Mouse (Mus musculus) Patski (cell line): ENCODE data around the gene Gchfr. TPM values are rescaled to one million over a fixed set of nuclear protein-coding genes. Genes with fewer than 3 reads are reported as not detected.

Experiments
- ATAC-seq: fragments of 100-300 bp; one replicate; pipeline ENCODE4 v1.8.0; 2021
- CTCF ChIA-PET: fragments of 350-600 bp; sonication (Branson Sonifier 250); formaldehyde crosslinking; loops from one replicate; lab custom pipeline; 2022; ENCODE audit warnings: inconsistent platforms; lab: Charles Lee
- POLR2A ChIA-PET: fragments of 350-600 bp; sonication (Branson Sonifier 250); formaldehyde crosslinking; loops from one replicate; lab custom pipeline; 2022; ENCODE audit warnings: antibody characterized with exemption, inconsistent platforms; lab: Charles Lee
- DNase-seq: peaks from one replicate; pipeline ENCODE4 v3.0.0-alpha.2; 2011; ENCODE audit warnings: low read depth, low spot score
- H3K27me3 ChIP-seq: fragments of 371-371 bp; one replicate; pipeline ENCODE4 v1.5.1; 2021
- CTCF ChIP-seq: fragments of 100-300 bp; IDR thresholded peaks from one replicate; pipeline ENCODE4 v1.5.1; 2021
- in situ Hi-C: fragments of 300-500 bp; cut with MboI; formaldehyde crosslinking; loops from 3 replicates; pipeline ENCODE4 v1.11.1; 2018; ENCODE audit warnings: low pct_unique_long_range_greater_than_20kb, mixed read lengths
- polyA plus RNA-seq: library from polyadenylated mRNA; unstranded; gene quantifications from one replicate; pipeline ENCODE4 v1.2.3, GENCODE M21; 2021

Gene Gchfr
- 27.5 TPM for polyA plus RNA-seq

GRCm38 (mm10) chr2:119166901-119167865 is at the start of gene Gchfr:
TSS of gene Gchfr (plus strand) at chr2:119167773.
- in situ Hi-C loops: no loop called here
- DNase-seq (no peak), ATAC-seq (peak; percentile 64)
- ChIA-PET CTCF (interaction anchor here (0.8 to 1.8 kb wide), 4 partner anchors 10 to 22 kb away, joined by 3 to 6 read pairs (median 4); no protein-coding TSS in a partner anchor), POLR2A (no interaction called here)
- no peak for TF ChIP-seq CTCF
- H3K27me3 ChIP-seq: no peaks in the 10 kb centered on the region

GRCm38 (mm10) chr2:119136346-119136898 is 31.2 kb upstream of the Gchfr start:
- in situ Hi-C loops: no loop called here
- ChIA-PET CTCF (interaction anchor here (1.5 to 2.5 kb wide), 3 partner anchors 8 to 53 kb away, joined by 3 to 6 read pairs (median 5); no protein-coding TSS in a partner anchor), POLR2A (no interaction called here)
- no peak for ATAC-seq
- TF ChIP-seq CTCF: no peak
- DNase-seq: no peak
- H3K27me3 ChIP-seq: no peaks in the 10 kb centered on the region

GRCm38 (mm10) chr2:119145199-119145598 is 22.4 kb upstream of the Gchfr start:
- POLR2A ChIA-PET: no interaction called here
- no peak for DNase-seq
- TF ChIP-seq CTCF: no peak
- ATAC-seq: no peak
- CTCF ChIA-PET: interaction anchor here (0.7 to 1.7 kb wide), 3 partner anchors 40 to 44 kb away, joined by 3 to 6 read pairs (median 5); no protein-coding TSS in a partner anchor
- no peaks in the 10 kb centered on the region for H3K27me3 ChIP-seq
- in situ Hi-C loops: no loop called here

GRCm38 (mm10) chr2:119146435-119146834 is 21.1 kb upstream of the Gchfr start:
- no peaks in the 10 kb centered on the region for H3K27me3 ChIP-seq
- no peak for DNase-seq
- no peak for ATAC-seq
- CTCF ChIA-PET: interaction anchor here (1.7 kb wide), 1 partner anchor 42 kb away, joined by 6 read pairs; no protein-coding TSS in a partner anchor
- in situ Hi-C loops: no loop called here
- no peak for TF ChIP-seq CTCF
- POLR2A ChIA-PET: no interaction called here

- H3K27me3 ChIP-seq: no peaks in the 10 kb centered on the region
- DNase-seq: no peak
- no peak for ATAC-seq
- CTCF ChIA-PET: interaction anchor here (1.0 to 1.7 kb wide), 3 partner anchors 9 to 41 kb away, joined by 3 to 6 read pairs (median 4); no protein-coding TSS in a partner anchor
- in situ Hi-C loops: no loop called here
- POLR2A ChIA-PET: interaction anchor here (2.4 kb wide), 1 partner anchor 9 kb away, joined by 7 read pairs; no protein-coding TSS in a partner anchor
- TF ChIP-seq CTCF: no peak
These were observed 20.4 kb upstream of the Gchfr start for GRCm38 (mm10) chr2:119147160-119147678.

- ChIA-PET POLR2A (interaction anchor here (2.4 kb wide), 1 partner anchor 9 kb away, joined by 7 read pairs; no protein-coding TSS in a partner anchor), CTCF (interaction anchor here (1.0 to 1.6 kb wide), 2 partner anchors 10 to 24 kb away, joined by 3 to 4 read pairs; no protein-coding TSS in a partner anchor)
- ATAC-seq: no peak
- DNase-seq: no peak
- no peak for TF ChIP-seq CTCF
- in situ Hi-C loops: no loop called here
- H3K27me3 ChIP-seq: no peaks in the 10 kb centered on the region
These were observed 19.8 kb upstream of the Gchfr start for GRCm38 (mm10) chr2:119147775-119148174.

GRCm38 (mm10) chr2:119152255-119152654 is 15.3 kb upstream of the Gchfr start:
- in situ Hi-C loops: loop anchor here (5.0 kb wide), 1 partner anchor 35 kb away; no protein-coding TSS in a partner anchor
- ChIA-PET CTCF (interaction anchor here (0.7 to 1.7 kb wide), 2 partner anchors 37 to 52 kb away, joined by 3 to 8 read pairs; no protein-coding TSS in a partner anchor), POLR2A (no interaction called here)
- DNase-seq (no peak), ATAC-seq (no peak)
- no peaks in the 10 kb centered on the region for H3K27me3 ChIP-seq
- no peak for TF ChIP-seq CTCF

- no peak for TF ChIP-seq CTCF
- no peaks in the 10 kb centered on the region for H3K27me3 ChIP-seq
- ATAC-seq (no peak), DNase-seq (no peak)
- ChIA-PET POLR2A (interaction anchor here (0.7 kb wide), 1 partner anchor 114 kb away, joined by 5 read pairs; no protein-coding TSS in a partner anchor), CTCF (interaction anchor here (0.8 to 2.5 kb wide), 5 partner anchors 11 to 40 kb away, joined by 3 to 11 read pairs (median 4); no protein-coding TSS in a partner anchor)
- in situ Hi-C loops: loop anchor here (5.0 kb wide), 1 partner anchor 33 kb away; no protein-coding TSS in a partner anchor
These were observed 12.9 kb upstream of the Gchfr start for GRCm38 (mm10) chr2:119154683-119155082.

- no peak for DNase-seq
- POLR2A ChIA-PET: no interaction called here
- ATAC-seq: no peak
- H3K27me3 ChIP-seq: no peaks in the 10 kb centered on the region
- CTCF ChIA-PET: interaction anchor here (1.3 to 2.5 kb wide), 3 partner anchors 31 to 41 kb away, joined by 3 to 11 read pairs (median 4); no protein-coding TSS in a partner anchor
- in situ Hi-C loops: no loop called here
- TF ChIP-seq CTCF: no peak
These were observed 12.2 kb upstream of the Gchfr start for GRCm38 (mm10) chr2:119155388-119155787.
